Mouse (Mus musculus) ES-Bruce4 (cell line): Measurements from ENCODE around the gene H1f0. TPM values are rescaled to one million over a fixed set of nuclear protein-coding genes. Genes with fewer than 3 reads are reported as not detected.

Source experiments
- H3K27ac ChIP-seq: 2 replicates; pipeline ENCODE4 v1.5.1; 2012; ENCODE audit warnings: low read length, inconsistent platforms; ENCODE audit not compliant: insufficient read depth
- H3K27me3 ChIP-seq: 2 replicates; pipeline ENCODE4 v1.6.1; 2012; ENCODE audit warnings: mild to moderate bottlenecking, low read length, inconsistent platforms; ENCODE audit not compliant: control insufficient read depth, poor library complexity, insufficient read depth, severe bottlenecking
- H3K36me3 ChIP-seq: 2 replicates; pipeline ENCODE4 v1.6.1; 2012; ENCODE audit warnings: inconsistent platforms, mild to moderate bottlenecking, low read length, moderate library complexity; ENCODE audit not compliant: control insufficient read depth, poor library complexity, insufficient read depth, severe bottlenecking
- H3K4me1 ChIP-seq: one replicate; pipeline ENCODE4 v1.8.1; 2011; ENCODE audit warnings: low read length; ENCODE audit not compliant: control insufficient read depth, insufficient read depth
- H3K4me3 ChIP-seq: 2 replicates; pipeline ENCODE4 v1.5.1; 2011; ENCODE audit warnings: low read depth, mild to moderate bottlenecking, low read length
- H3K9ac ChIP-seq: 2 replicates; pipeline ENCODE4 v1.6.1; 2012; ENCODE audit warnings: low read depth, mild to moderate bottlenecking, inconsistent platforms; ENCODE audit not compliant: poor library complexity, severe bottlenecking
- H3K9me3 ChIP-seq: replicated peaks from 2 replicates; pipeline ENCODE4 v1.6.1; 2012; ENCODE audit warnings: mild to moderate bottlenecking, low read length, inconsistent platforms; ENCODE audit not compliant: control insufficient read depth, poor library complexity, insufficient read depth, severe bottlenecking
- CTCF ChIP-seq: IDR thresholded peaks from one replicate; pipeline ENCODE4 v1.8.1; 2011; ENCODE audit warnings: low read depth, low read length
- EP300 ChIP-seq: IDR thresholded peaks from 2 replicates; pipeline ENCODE4 v1.6.1; 2011; ENCODE audit warnings: low read depth, low read length; ENCODE audit not compliant: insufficient read depth
- POLR2A ChIP-seq: IDR thresholded peaks from one replicate; pipeline ENCODE4 v1.8.1; 2011; ENCODE audit warnings: low read length; ENCODE audit not compliant: insufficient read depth
- polyA plus RNA-seq: library from polyadenylated mRNA; stranded (reverse); fragments of >200 nt; gene quantifications from 2 replicates; pipeline ENCODE4 v1.2.4, GENCODE M21; 2011; ENCODE audit warnings: low read depth; ENCODE audit not compliant: missing spikeins, insufficient read depth, insufficient read length

Gene H1f0
- polyA plus RNA-seq, 1 experiment = 59.8 TPM

DNA sequence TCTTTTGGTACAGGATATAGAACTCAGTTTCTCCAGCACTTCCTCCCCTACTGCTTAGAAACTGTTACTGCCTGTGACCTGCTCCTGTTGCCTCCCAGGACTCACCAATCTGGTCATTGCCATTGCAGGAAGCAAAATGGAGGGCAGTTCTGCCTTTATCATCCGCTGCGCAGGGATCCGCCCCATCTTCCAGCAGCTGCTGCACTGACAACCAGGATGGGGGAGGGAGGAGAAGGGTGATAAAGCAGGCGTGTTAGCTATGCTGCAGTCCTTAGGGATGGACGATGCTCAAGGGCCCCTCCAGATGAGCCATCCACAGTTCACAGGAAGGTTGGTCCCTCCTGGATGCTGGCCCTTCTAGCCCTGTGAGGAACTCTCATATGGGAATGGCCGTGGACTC is 29.6 kb downstream of the H1f0 start:
- Histone ChIP-seq H3K9ac (no peak overlapping the region), H3K9me3 (no peaks in the 10 kb centered on the region), H3K27me3 (no peaks in the 10 kb centered on the region), H3K4me3 (no peak overlapping the region), H3K27ac (no peak overlapping the region), H3K4me1 (no peaks in the 10 kb centered on the region), H3K36me3 (peaks cover 14% of the 10 kb centered on the region)
- no peak for TF ChIP-seq EP300
- no peak for TF ChIP-seq CTCF
- TF ChIP-seq POLR2A = no peak

DNA sequence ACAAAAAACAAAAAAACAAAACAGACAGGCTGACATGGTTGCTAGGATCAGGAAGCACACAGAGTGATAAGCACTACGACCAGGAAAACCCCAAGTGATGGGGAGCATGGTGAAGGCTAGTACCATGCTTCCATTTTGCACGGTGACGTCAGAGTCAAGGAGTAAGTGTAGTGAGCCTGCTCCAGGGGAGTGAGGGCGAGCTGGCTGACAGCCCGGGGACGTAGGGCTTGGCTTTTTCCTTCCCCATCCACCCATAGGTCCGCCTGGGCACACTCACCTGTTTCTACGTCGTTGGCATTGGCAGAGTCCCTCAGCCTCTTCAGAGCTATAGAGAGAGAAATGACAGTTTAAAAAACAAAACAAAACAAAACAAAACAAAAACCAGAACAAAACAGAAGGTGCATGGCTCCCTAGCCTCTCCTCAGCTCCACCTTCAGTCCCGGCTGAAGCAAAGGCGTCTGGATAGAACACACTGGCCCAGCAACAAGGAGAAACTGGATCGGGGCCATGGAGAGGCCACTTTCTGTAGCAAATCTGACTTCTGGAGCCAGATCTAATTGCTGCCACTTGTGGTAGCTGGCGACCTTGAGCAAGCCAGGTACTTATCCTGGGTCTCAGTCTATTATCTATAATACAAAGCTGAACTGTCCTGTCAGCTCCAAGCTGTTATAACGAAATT is 32.8 kb downstream of the H1f0 start:
- no peak for TF ChIP-seq CTCF
- TF ChIP-seq POLR2A = no peak
- TF ChIP-seq EP300 = no peak
- H3K4me1 ChIP-seq = peaks cover 3% of the 10 kb centered on the region
- H3K9ac ChIP-seq = no peak overlapping the region
- no peaks in the 10 kb centered on the region for H3K9me3 ChIP-seq
- H3K4me3 ChIP-seq = no peak overlapping the region
- H3K27me3 ChIP-seq = no peaks in the 10 kb centered on the region
- 0 out of 2 replicates have a peak, but pooled peaks cover 4% of the 10 kb centered on the region for H3K36me3 ChIP-seq
- H3K27ac ChIP-seq = no peak overlapping the region

DNA sequence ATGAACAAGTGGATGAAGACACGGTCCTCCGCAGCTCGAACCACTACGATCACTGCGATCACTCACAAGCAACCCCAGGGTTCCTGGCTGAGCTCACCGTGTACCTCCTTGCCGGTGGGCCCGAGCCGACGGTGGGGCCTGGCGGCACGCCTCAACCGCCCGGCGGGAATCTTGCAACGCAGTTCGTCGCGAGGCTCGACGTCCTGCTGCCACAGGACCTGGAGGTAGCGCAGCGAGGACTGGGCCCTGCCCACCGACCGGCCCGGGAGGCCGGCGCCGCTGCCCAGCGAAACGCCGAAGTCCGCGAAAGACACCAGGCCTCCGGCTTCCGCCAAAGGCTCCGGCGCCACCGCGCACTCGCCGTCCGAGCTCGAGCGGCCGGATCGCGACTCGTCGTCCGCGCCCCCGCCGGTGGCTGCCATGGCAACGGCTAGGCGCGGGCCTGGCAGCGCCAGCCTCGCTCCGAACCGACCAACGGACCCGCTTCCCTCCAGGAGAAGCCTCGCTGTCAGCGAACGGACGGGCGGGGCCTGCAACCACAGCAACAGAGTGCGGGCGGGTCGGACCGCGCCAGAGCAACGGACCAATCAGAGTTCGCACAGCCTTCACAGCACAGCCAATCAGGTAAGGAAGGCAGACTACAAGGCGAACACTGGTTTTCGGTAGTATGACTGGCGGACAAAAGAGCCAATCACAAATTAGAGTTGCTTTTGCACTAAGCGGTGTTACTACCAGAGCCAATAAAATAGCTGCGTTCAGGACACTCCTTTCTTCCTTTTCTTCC is 34.3 kb downstream of the H1f0 start, which contains the start of gene Ankrd54:
TSS of gene Ankrd54 (minus strand) at position 518 of the 784 bp plus-strand sequence.
- Histone ChIP-seq H3K27ac (peak within 1 kb of the TSS; percentile 26; the same call in 1 of the 2 replicates), H3K4me1 (peaks cover 6% of the 10 kb centered on the region), H3K4me3 (peak within 1 kb of the TSS; percentile 66), H3K36me3 (no peaks in the 10 kb centered on the region), H3K9me3 (no peaks in the 10 kb centered on the region), H3K27me3 (no peaks in the 10 kb centered on the region), H3K9ac (peak within 1 kb of the TSS; percentile 73)
- TF ChIP-seq CTCF (no peak), EP300 (no peak)

DNA sequence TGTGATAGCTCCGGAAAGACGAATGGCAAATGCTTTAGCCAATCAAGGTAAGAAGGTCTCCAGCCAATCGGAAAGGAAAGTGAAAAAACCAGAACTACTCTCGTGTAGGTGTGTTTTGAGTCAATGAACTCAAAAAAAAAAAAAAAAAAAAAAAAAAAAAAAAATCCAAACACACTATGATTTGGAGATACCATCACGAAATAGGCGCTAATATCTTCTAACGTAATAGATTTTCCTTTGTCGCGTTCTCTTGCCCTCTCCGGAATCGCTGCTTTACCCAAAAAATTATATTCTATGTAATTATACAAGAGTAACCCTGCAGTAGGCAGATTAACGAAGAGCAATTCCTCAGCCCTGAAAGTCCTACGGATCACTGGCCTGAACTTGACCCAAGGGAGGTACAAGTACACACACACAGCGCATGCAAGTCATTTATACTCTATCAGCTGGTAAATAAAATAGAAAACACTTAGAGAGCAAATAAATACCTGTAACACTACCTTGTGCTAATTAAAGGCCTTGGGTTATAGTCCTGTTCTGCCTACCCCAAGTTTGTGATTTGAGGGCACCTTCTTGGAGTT is 35.0 kb downstream of the H1f0 start:
- H3K9me3 ChIP-seq = no peaks in the 10 kb centered on the region
- peak overlapping the region; percentile 66 for H3K4me3 ChIP-seq
- peaks cover 6% of the 10 kb centered on the region for H3K4me1 ChIP-seq
- H3K36me3 ChIP-seq = no peaks in the 10 kb centered on the region
- no peaks in the 10 kb centered on the region for H3K27me3 ChIP-seq
- TF ChIP-seq CTCF = no peak
- H3K27ac ChIP-seq = peak overlapping the region; percentile 26; the same call in 1 of the 2 replicates
- peak overlapping the region; percentile 70 for H3K9ac ChIP-seq

DNA sequence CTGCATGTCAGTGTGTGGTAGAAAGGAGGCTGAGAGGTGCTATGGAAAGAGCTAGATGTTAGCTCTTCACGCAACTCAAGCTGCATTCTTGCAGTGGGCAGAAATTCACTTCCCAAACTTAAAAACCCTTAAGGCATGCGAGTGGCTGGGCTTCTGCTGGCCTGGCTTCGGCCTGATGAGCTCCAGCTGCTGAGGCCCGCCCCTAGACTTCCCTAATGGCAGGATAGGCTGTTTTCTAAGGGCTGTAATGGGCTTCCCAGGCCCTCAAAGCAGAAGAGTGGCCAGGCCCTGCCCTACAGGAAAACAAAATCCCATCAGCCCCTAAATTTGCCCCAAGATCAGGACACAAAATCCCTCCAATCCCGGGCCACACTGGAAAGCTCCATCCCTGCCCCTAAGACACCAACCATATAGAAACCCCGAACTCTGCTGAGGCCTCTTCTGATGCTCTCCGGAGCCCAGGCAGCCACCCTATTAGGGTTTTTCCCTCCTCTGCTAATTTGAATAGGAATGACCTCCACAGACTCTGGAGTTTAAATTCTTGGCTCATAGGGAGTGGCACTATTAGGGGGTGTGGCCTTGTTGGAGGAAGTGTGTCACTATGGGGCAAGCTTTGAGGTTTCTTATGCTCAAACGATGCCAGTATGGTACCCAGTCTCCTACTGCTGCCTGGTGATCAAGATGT is 37.0 kb downstream of the H1f0 start:
- Histone ChIP-seq H3K4me1 (peaks cover 6% of the 10 kb centered on the region), H3K9me3 (no peaks in the 10 kb centered on the region), H3K9ac (0 out of 2 replicates have a peak overlapping the region, but pooled peaks have one; percentile 34), H3K4me3 (peak overlapping the region; percentile 21; the same call in 1 of the 2 replicates), H3K27ac (peak overlapping the region; percentile 77), H3K36me3 (no peaks in the 10 kb centered on the region), H3K27me3 (no peaks in the 10 kb centered on the region)
- TF ChIP-seq CTCF (no peak), EP300 (no peak), POLR2A (no peak)
